ENCODE assay signal across 8 mouse cellular contexts in genomic region chr11:69948763-69949150, GRCm38 (mm10). TPM values are rescaled to one million over a fixed set of nuclear protein-coding genes. Genes with fewer than 3 reads are reported as not detected.
DNase-seq lines count a peak whose midpoint lies in the region; ATAC-seq and TF ChIP-seq lines count a peak whose summit lies in the region.

No protein-coding gene starts in this region.

- H3K9me3 ChIP-seq in forebrain, postnatal 0 days (ENCODE audit: low read length): no peaks in the 10 kb centered on the region
- no peaks in the 10 kb centered on the region for H3K9me3 ChIP-seq in lung, embryonic 14.5 days (ENCODE audit: low read depth, low read length)

- peak overlapping the region; percentile 8 for H3K4me3 ChIP-seq in cerebellum, adult 2 months (replicated peaks; ENCODE audit: insufficient read depth, low read depth, low read length)
- H3K4me3 ChIP-seq in forebrain, postnatal 0 days (ENCODE audit: low read depth, low read length): peak overlapping the region; percentile 39
- peak overlapping the region; percentile 52 for H3K4me3 ChIP-seq in lung, embryonic 14.5 days (ENCODE audit: low read depth, low read length)

- TF ChIP-seq POLR2A in cerebellum, adult 2 months (IDR thresholded peaks at IDR 0.05; ENCODE audit: borderline replicate concordance, insufficient read depth, low read length): no peak

- no peaks in the 10 kb centered on the region for H3K4me1 ChIP-seq in cerebellum, adult 2 months (ENCODE audit: control insufficient read depth, insufficient read depth, low read length)
- H3K4me1 ChIP-seq in forebrain, postnatal 0 days (ENCODE audit: insufficient read depth): no peaks in the 10 kb centered on the region
- peaks cover 13% of the 10 kb centered on the region; the same call in 1 of the 2 replicates for H3K4me1 ChIP-seq in lung, embryonic 14.5 days (ENCODE audit: insufficient read depth)

- H3K9ac ChIP-seq in forebrain, postnatal 0 days: 0 out of 2 replicates have a peak overlapping the region, but pooled peaks have one; percentile 43
- H3K9ac ChIP-seq in lung, embryonic 14.5 days: peak overlapping the region; percentile 51

- under 1% methylated on average over 14 of the region's 14 CpGs for WGBS in cerebellum, adult 2 months
- WGBS in forebrain, postnatal 0 days: under 1% methylated on average over 14 of the region's 14 CpGs
- 0% methylated on average over 14 of the region's 14 CpGs for WGBS in lung, embryonic 14.5 days

- peak; percentile 93 for TF ChIP-seq CTCF in cerebellum, adult 2 months (IDR thresholded peaks at IDR 0.05; ENCODE audit: borderline replicate concordance, insufficient read depth, low read depth, low read length)
- peak; percentile 85 for TF ChIP-seq CTCF in forebrain, postnatal 0 days (IDR thresholded peaks at IDR 0.05; ENCODE audit: low read depth)
- TF ChIP-seq CTCF in lung, embryonic 14.5 days (IDR thresholded peaks at IDR 0.05; ENCODE audit: low read depth): peak; percentile 96

- no peak overlapping the region for H3K27ac ChIP-seq in cerebellum, adult 2 months (ENCODE audit: insufficient read depth, low read length)
- H3K27ac ChIP-seq in forebrain, postnatal 0 days (ENCODE audit: low read depth, low read length): no peak overlapping the region
- peak overlapping the region; percentile 83 for H3K27ac ChIP-seq in lung, embryonic 14.5 days (ENCODE audit: low read depth)

- peak; percentile 61 for ATAC-seq in forebrain, postnatal 0 days
- ATAC-seq in hematopoietic stem cell, adult 5-6 weeks (replicated peaks in 1 of 2; ENCODE audit: insufficient read depth in 1 of 2, low FRiP score in 2 of 2, low TSS enrichment in 1 of 2, low read depth in 1 of 2, poor library complexity in 2 of 2, severe bottlenecking in 2 of 2): peak; percentile 70 to 73
- peak; percentile 50 for ATAC-seq in lung, embryonic 14.5 days (ENCODE audit: insufficient read depth)
- peak; percentile 84 for ATAC-seq in neutrophil, adult 5-6 weeks (ENCODE audit: extremely low read depth, insufficient number of reproducible peaks, low FRiP score, poor library complexity, severe bottlenecking)

- H3K36me3 ChIP-seq in forebrain, postnatal 0 days (ENCODE audit: insufficient read depth): no peaks in the 10 kb centered on the region
- H3K36me3 ChIP-seq in lung, embryonic 14.5 days (ENCODE audit: insufficient read depth): peaks cover 22% of the 10 kb centered on the region; the same call in 1 of the 2 replicates

- peak; percentile 77 for DNase-seq in MEL-GATA-1-ER (ENCODE audit: extremely low read depth, low read depth)
- peak; percentile 73 to 82 for DNase-seq in cerebellum, adult 2 months
- peak; percentile 84 for DNase-seq in forebrain, postnatal 0 days
- DNase-seq in layer of hippocampus, adult 8-10 months (ENCODE audit: low spot score in 2 of 2): peak; percentile 42 to 76
- DNase-seq in lung, embryonic 14.5 days: peak; percentile 97
- peak; percentile 85 for DNase-seq in thymus, postnatal 0 days (ENCODE audit: low spot score)

- H3K4me2 ChIP-seq in forebrain, postnatal 0 days (ENCODE audit: low read depth): peak overlapping the region; percentile 51
- peak overlapping the region; percentile 69 for H3K4me2 ChIP-seq in lung, embryonic 14.5 days

- peaks cover 2% of the 10 kb centered on the region; the same call in 1 of the 2 replicates for H3K27me3 ChIP-seq in cerebellum, adult 2 months (ENCODE audit: control insufficient read depth, insufficient read depth, low read length)
- H3K27me3 ChIP-seq in forebrain, postnatal 0 days (ENCODE audit: insufficient read depth, low read length): no peaks in the 10 kb centered on the region; the same call in 1 of the 2 replicates
- H3K27me3 ChIP-seq in lung, embryonic 14.5 days (ENCODE audit: insufficient read depth, low read length): no peaks in the 10 kb centered on the region

RNA-seq across cellular contexts. Expression of gene Slc2a4, which starts 0.8 kb away (rescaled TPM):
- polyA plus RNA-seq in cerebellum, adult 2 months (2012; rRNA removed): 5.9 and 7.2 TPM in 2 replicates
- total RNA-seq in forebrain, postnatal 0 days (2014; rRNA removed): 4.1 and 7.8 TPM in 2 replicates
- 3.5 and 3.9 TPM in 2 replicates for polyA plus RNA-seq in forebrain, postnatal 0 days (2015; fragmentation: Nextera tagmentation; extraction: Ambion mirVana)
- total RNA-seq in hematopoietic stem cell, adult 5-6 weeks (2017): not detected in 2 replicates
- total RNA-seq in layer of hippocampus, adult 8-10 months (2022): 1 to 10 TPM; 3.0 to 4.6 (median 3.8) TPM
- 14.9 and 19.0 TPM in 2 replicates for polyA plus RNA-seq in lung, embryonic 14.5 days (2014; fragmentation: Nextera tagmentation; extraction: Ambion mirVana)
- total RNA-seq in neutrophil, adult 5-6 weeks (2017): not detected in 2 replicates
- polyA plus RNA-seq in thymus, postnatal 0 days (2015; fragmentation: Nextera tagmentation; extraction: Ambion mirVana): 11.7 and 11.9 TPM in 2 replicates

RNA-seq across cellular contexts. Expression of gene Ybx2, which starts 13.2 kb away (rescaled TPM):
- 16.5 and 16.8 TPM in 2 replicates for polyA plus RNA-seq in cerebellum, adult 2 months (2012; rRNA removed)
- 7.8 and 22.8 TPM in 2 replicates for total RNA-seq in forebrain, postnatal 0 days (2014; rRNA removed)
- 1.5 and 2.5 TPM in 2 replicates for polyA plus RNA-seq in forebrain, postnatal 0 days (2015; fragmentation: Nextera tagmentation; extraction: Ambion mirVana)
- total RNA-seq in hematopoietic stem cell, adult 5-6 weeks (2017): 0.60 TPM in 1 of 2 replicates, not detected in the other
- 10 to 100 TPM; 10.6 to 18.7 (median 13.9) TPM for total RNA-seq in layer of hippocampus, adult 8-10 months (2022)
- 4.7 and 6.1 TPM in 2 replicates for polyA plus RNA-seq in lung, embryonic 14.5 days (2014; fragmentation: Nextera tagmentation; extraction: Ambion mirVana)
- total RNA-seq in neutrophil, adult 5-6 weeks (2017): not detected in 2 replicates
- polyA plus RNA-seq in thymus, postnatal 0 days (2015; fragmentation: Nextera tagmentation; extraction: Ambion mirVana): 2.6 and 3.6 TPM in 2 replicates

RNA-seq across cellular contexts. Expression of gene Cldn7, which starts 15.8 kb away (rescaled TPM):
- 0.33 TPM in 1 of 2 replicates, not detected in the other for polyA plus RNA-seq in cerebellum, adult 2 months (2012; rRNA removed)
- not detected in 2 replicates for total RNA-seq in forebrain, postnatal 0 days (2014; rRNA removed)
- polyA plus RNA-seq in forebrain, postnatal 0 days (2015; fragmentation: Nextera tagmentation; extraction: Ambion mirVana): 0.34 and 0.42 TPM in 2 replicates
- 0.31 and 6.3 TPM in 2 replicates for total RNA-seq in hematopoietic stem cell, adult 5-6 weeks (2017)
- total RNA-seq in layer of hippocampus, adult 8-10 months (2022): not detected
- polyA plus RNA-seq in lung, embryonic 14.5 days (2014; fragmentation: Nextera tagmentation; extraction: Ambion mirVana): 76.7 and 86.4 TPM in 2 replicates
- total RNA-seq in neutrophil, adult 5-6 weeks (2017): 0.47 TPM in 1 of 2 replicates, not detected in the other
- polyA plus RNA-seq in thymus, postnatal 0 days (2015; fragmentation: Nextera tagmentation; extraction: Ambion mirVana): 14.4 and 14.8 TPM in 2 replicates

RNA-seq across cellular contexts. Expression of gene Eif5a, which starts 27.0 kb away (rescaled TPM):
- polyA plus RNA-seq in cerebellum, adult 2 months (2012; rRNA removed): 514 and 533 TPM in 2 replicates
- 489 and 520 TPM in 2 replicates for total RNA-seq in forebrain, postnatal 0 days (2014; rRNA removed)
- polyA plus RNA-seq in forebrain, postnatal 0 days (2015; fragmentation: Nextera tagmentation; extraction: Ambion mirVana): 1,306 and 1,372 TPM in 2 replicates
- 553 and 938 TPM in 2 replicates for total RNA-seq in hematopoietic stem cell, adult 5-6 weeks (2017)
- 100 to 1,000 TPM; 395 to 425 (median 420) TPM for total RNA-seq in layer of hippocampus, adult 8-10 months (2022)
- polyA plus RNA-seq in lung, embryonic 14.5 days (2014; fragmentation: Nextera tagmentation; extraction: Ambion mirVana): 1,945 and 2,006 TPM in 2 replicates
- total RNA-seq in neutrophil, adult 5-6 weeks (2017): 155 and 165 TPM in 2 replicates
- polyA plus RNA-seq in thymus, postnatal 0 days (2015; fragmentation: Nextera tagmentation; extraction: Ambion mirVana): 2,117 and 2,260 TPM in 2 replicates

RNA-seq across cellular contexts. Expression of gene Ctdnep1, which starts 32.2 kb away (rescaled TPM):
- polyA plus RNA-seq in cerebellum, adult 2 months (2012; rRNA removed): 93.9 and 108 TPM in 2 replicates
- total RNA-seq in forebrain, postnatal 0 days (2014; rRNA removed): 29.7 and 41.4 TPM in 2 replicates
- polyA plus RNA-seq in forebrain, postnatal 0 days (2015; fragmentation: Nextera tagmentation; extraction: Ambion mirVana): 21.2 and 23.2 TPM in 2 replicates
- total RNA-seq in hematopoietic stem cell, adult 5-6 weeks (2017): 17.3 and 21.4 TPM in 2 replicates
- total RNA-seq in layer of hippocampus, adult 8-10 months (2022): 100 to 1,000 TPM; 108 to 123 (median 119) TPM
- polyA plus RNA-seq in lung, embryonic 14.5 days (2014; fragmentation: Nextera tagmentation; extraction: Ambion mirVana): 25.4 and 28.3 TPM in 2 replicates
- 31.4 and 42.8 TPM in 2 replicates for total RNA-seq in neutrophil, adult 5-6 weeks (2017)
- polyA plus RNA-seq in thymus, postnatal 0 days (2015; fragmentation: Nextera tagmentation; extraction: Ambion mirVana): 24.1 and 25.6 TPM in 2 replicates
